24 mouse cellular contexts compared by ENCODE assay signal in genomic region chr15:8682871-8683270, GRCm38 (mm10).
"Had no signal": no experiment of that assay in that cellular context is flagged by ENCODE, and none has a peak within 500 bp of the region (broad histone marks: within the 10 kb centered on the region; RNA-seq: fewer than 3 reads in every experiment).

No protein-coding gene starts in this region.

- H3K9me3 ChIP-seq: heart, embryonic 10.5 days; heart, embryonic 13.5 days; heart, embryonic 15.5 days; hindbrain, embryonic 13.5 days; hindbrain, embryonic 15.5 days; limb, embryonic 10.5 days; limb, embryonic 12.5 days; liver, embryonic 13.5 days; liver, embryonic 15.5 days had no signal

- H3K36me3 ChIP-seq: heart, embryonic 10.5 days; heart, embryonic 15.5 days; hindbrain, embryonic 13.5 days; hindbrain, embryonic 15.5 days; liver, embryonic 13.5 days; liver, embryonic 15.5 days had no signal

- H3K27me3 ChIP-seq: heart, embryonic 13.5 days; heart, embryonic 15.5 days; hindbrain, embryonic 13.5 days; hindbrain, embryonic 15.5 days; limb, embryonic 12.5 days; liver, embryonic 13.5 days; liver, embryonic 15.5 days had no signal

- DNase-seq: gastrocnemius, postnatal 14 days; gastrocnemius, postnatal 36 days; heart, adult 18-20 months; heart, postnatal 14 days; heart, postnatal 36 days; kidney, adult 11 months; kidney, adult 2 months; kidney, postnatal 10 days; kidney, postnatal 25 days; kidney, postnatal 4 days; layer of hippocampus, adult 9-11 months; liver; liver, embryonic 13.5 days; liver, postnatal 0 days had no signal

- H3K4me1 ChIP-seq: heart, embryonic 15.5 days; hindbrain, embryonic 15.5 days; liver, embryonic 13.5 days; liver, embryonic 15.5 days had no signal

- H3K27ac ChIP-seq: heart, embryonic 15.5 days; hindbrain, embryonic 13.5 days; hindbrain, embryonic 15.5 days; hindbrain, postnatal 0 days; left cerebral cortex, adult 2 months; limb, embryonic 10.5 days; liver, embryonic 13.5 days; liver, embryonic 15.5 days had no signal

- H3K9ac ChIP-seq: heart, embryonic 13.5 days; heart, embryonic 15.5 days; hindbrain, embryonic 13.5 days; hindbrain, embryonic 15.5 days; limb, embryonic 12.5 days; liver, embryonic 13.5 days; liver, embryonic 15.5 days; liver, postnatal 0 days had no signal

- H3K4me3 ChIP-seq: heart, embryonic 10.5 days; heart, embryonic 13.5 days; heart, embryonic 15.5 days; hindbrain, embryonic 13.5 days; hindbrain, embryonic 15.5 days; left cerebral cortex, adult 2 months; limb, embryonic 10.5 days; limb, embryonic 12.5 days; liver, embryonic 13.5 days; liver, embryonic 15.5 days had no signal

- H3K4me2 ChIP-seq: heart, embryonic 15.5 days; hindbrain, embryonic 13.5 days; hindbrain, embryonic 15.5 days; limb, embryonic 12.5 days; liver, embryonic 13.5 days; liver, embryonic 15.5 days had no signal
